Mouse (Mus musculus): ENCODE results near the gene Fam89a. TPM values are rescaled to one million over a fixed set of nuclear protein-coding genes. Genes with fewer than 3 reads are reported as not detected.

Gene Fam89a
- 0.39 and 0.44 TPM in 2 replicates for polyA plus RNA-seq (2012; ENCODE audit: low replicate concordance)

GRCm38 (mm10) chr8:124751709-124752173, at the start of gene Fam89a:
TSS of gene Fam89a (minus strand) at chr8:124751832.

GRCm38 (mm10) chr8:124792708-124793107, 41.1 kb upstream of the Fam89a start, which contains the start of gene Trim67:
TSS of gene Trim67 (plus strand) at chr8:124793092.

GRCm38 (mm10) chr8:124721862-124722515, 29.6 kb downstream of the Fam89a start, which contains the start of the genes Ttc13 and Arv1:
TSS of gene Ttc13 (minus strand) at chr8:124721983.
TSS of gene Arv1 (plus strand) at chr8:124722139.

Other genes with a start within 250 kb of the Fam89a start
- 9.6 and 9.9 TPM in 2 replicates for gene Cog2, start 231.1 kb downstream of the Fam89a start, polyA plus RNA-seq (2012; ENCODE audit: low replicate concordance)
- gene Agt, start 182.1 kb downstream of the Fam89a start, polyA plus RNA-seq (2012; ENCODE audit: low replicate concordance) = not detected in 2 replicates
- gene Capn9, start 175.7 kb downstream of the Fam89a start, polyA plus RNA-seq (2012; ENCODE audit: low replicate concordance) = 0.15 and 0.22 TPM in 2 replicates
- gene 2310022B05Rik, start 88.5 kb downstream of the Fam89a start, polyA plus RNA-seq (2012; ENCODE audit: low replicate concordance) = 14.4 and 17.5 TPM in 2 replicates
- gene Ttc13, start 29.8 kb downstream of the Fam89a start, polyA plus RNA-seq (2012; ENCODE audit: low replicate concordance) = 7.2 and 17.7 TPM in 2 replicates
- 15.4 and 16.1 TPM in 2 replicates for gene Arv1, start 29.7 kb downstream of the Fam89a start, polyA plus RNA-seq (2012; ENCODE audit: low replicate concordance)
- 0.05 TPM in 1 of 2 replicates, not detected in the other for gene Trim67, start 41.3 kb upstream of the Fam89a start, polyA plus RNA-seq (2012; ENCODE audit: low replicate concordance)
- 34.3 and 41.1 TPM in 2 replicates for gene Gnpat, start 111.2 kb upstream of the Fam89a start, polyA plus RNA-seq (2012; ENCODE audit: low replicate concordance)
- gene 2810004N23Rik, start 111.3 kb upstream of the Fam89a start, polyA plus RNA-seq (2012; ENCODE audit: low replicate concordance) = 8.6 and 25.1 TPM in 2 replicates
- gene Exoc8, start 145.9 kb upstream of the Fam89a start, polyA plus RNA-seq (2012; ENCODE audit: low replicate concordance) = 7.1 and 9.2 TPM in 2 replicates
- 2.7 and 9.9 TPM in 2 replicates for gene Sprtn, start 146.1 kb upstream of the Fam89a start, polyA plus RNA-seq (2012; ENCODE audit: low replicate concordance)
- 15.7 and 16.8 TPM in 2 replicates for gene Egln1, start 197.5 kb upstream of the Fam89a start, polyA plus RNA-seq (2012; ENCODE audit: low replicate concordance)